Mouse (Mus musculus) gastrocnemius, postnatal 10 days (tissue): ENCODE data around the gene Insl6. TPM values are rescaled to one million over a fixed set of nuclear protein-coding genes. Genes with fewer than 3 reads are reported as not detected.

Experiments used
- DNase-seq: peaks from one replicate; pipeline ENCODE4 v3.0.0; 2021; ENCODE audit warnings: mixed read lengths
- long read RNA-seq, 2 experiments: library from polyadenylated mRNA; stranded (forward); transcript quantifications; one replicate each; pipeline ENCODE4 v2.0.0; 2021
- total RNA-seq, 2 experiments: library from RNA; stranded (reverse); gene quantifications; 2 replicates each; pipeline ENCODE4 v1.2.3; 2021

Gene Insl6
- total RNA-seq = 1 to 10 TPM in 1 of 2 experiments, under 1 TPM in 1; 0.65 to 1.2 TPM
- long read RNA-seq, experiment 1 = 0 reads
- long read RNA-seq, experiment 2 = 0 reads

DNA sequence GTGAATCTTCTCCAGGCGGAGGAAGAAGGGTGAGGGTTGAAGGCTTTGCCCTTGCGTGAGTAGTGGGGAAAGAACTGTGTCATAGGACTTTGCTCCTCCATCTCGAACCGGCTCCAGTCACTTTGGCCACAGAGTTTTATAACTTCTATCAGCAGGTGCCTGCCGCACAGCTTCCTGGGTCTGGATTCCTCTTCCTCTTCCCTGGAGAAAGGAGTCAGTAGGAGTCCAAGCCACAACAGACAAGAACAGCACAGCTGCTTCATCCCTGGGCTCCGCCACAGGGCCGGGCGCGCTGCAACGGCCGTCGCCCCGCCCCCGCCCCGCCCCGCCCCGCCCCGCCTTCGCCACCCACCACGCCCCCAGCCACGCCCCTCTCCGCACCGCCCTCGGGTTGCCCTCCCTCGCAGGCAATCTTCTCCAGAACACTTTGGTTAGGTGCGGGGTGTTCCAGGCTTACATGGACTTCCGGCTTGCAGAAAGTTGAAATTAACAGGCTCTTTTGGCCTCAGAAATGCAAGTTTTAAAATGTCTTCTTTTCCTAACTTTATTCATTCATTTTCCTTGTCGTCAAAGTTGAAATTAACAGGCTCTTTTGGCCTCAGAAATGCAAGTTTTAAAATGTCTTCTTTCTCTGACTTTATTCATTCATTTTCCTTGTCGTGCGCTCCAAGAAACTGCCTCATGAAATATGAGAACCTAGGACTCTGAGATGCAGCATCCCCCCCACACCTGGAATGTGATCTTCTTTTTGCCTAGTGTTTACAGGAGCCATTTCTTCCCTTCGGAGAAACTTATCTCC lies at the start of gene Insl6:
Gene Insl6 (minus strand): TSS at position 304 of the 799 bp plus-strand sequence.
- DNase-seq = peak; percentile 80

DNA sequence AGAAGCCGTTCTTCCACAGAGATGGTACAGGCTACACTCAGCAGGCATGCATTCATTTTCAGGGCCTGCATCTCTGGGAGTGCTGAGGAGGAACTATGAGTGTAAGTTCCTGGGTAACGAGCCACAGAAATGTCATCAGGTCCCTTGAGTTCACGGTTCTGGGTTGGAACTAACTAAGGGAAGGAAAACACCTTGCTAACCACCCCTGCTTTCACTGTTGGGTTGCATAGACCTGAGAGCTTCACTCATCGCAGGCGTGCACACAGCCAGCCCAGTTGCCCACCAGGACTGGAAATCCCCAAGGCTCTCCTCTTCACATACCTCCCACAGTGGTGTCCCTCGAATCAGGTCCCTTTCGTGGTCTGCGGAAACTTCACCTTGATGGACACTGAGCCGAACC lies 49.8 kb upstream of the Insl6 start:
- no peak for DNase-seq

DNA sequence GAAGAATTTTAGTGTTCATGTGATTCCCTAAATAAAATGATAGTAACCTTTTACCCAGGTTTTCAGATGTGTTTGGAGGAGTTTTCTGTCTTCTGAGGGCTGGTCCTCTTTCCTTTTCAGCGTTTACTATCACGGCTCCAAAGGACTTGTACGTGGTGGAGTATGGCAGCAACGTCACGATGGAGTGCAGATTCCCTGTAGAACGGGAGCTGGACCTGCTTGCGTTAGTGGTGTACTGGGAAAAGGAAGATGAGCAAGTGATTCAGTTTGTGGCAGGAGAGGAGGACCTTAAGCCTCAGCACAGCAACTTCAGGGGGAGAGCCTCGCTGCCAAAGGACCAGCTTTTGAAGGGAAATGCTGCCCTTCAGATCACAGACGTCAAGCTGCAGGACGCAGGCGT lies 48.3 kb upstream of the Insl6 start:
- DNase-seq = no peak

DNA sequence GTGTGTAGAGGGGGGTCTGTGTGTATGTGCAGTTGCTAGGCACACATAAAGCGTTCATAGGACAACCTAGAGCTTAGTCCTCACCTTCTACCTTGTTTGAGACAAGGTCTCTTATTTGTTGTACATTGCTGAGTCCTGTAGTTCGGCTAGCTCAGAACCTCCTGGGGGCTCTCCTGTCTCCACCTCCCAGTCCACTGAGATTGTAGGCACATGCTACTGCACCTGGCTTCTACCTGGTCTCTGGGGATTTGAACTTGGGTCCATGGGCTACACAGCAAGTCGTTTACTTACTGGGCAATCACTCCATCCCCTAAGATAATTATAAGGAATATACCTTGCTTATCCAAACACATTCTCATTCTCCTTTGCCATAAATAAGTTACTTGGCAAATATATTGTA lies 47.5 kb upstream of the Insl6 start:
- no peak for DNase-seq

DNA sequence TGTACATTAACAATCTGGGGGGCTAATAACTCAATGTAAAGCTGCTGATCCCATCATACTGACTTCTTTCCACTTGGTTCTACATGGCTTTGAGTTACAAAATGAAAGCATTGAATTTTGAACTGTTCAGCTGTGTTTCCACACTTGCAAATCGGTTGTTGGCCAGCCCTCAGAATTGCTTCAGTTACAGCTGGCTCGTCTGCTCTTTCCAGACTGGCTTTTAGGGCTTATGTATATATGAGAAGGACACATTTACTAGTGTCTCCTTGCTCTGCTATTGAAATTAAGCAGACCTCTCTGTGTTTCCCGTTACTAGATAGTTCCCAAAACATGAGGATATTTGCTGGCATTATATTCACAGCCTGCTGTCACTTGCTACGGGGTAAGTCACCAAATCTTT lies 47.0 kb upstream of the Insl6 start:
- DNase-seq = no peak

DNA sequence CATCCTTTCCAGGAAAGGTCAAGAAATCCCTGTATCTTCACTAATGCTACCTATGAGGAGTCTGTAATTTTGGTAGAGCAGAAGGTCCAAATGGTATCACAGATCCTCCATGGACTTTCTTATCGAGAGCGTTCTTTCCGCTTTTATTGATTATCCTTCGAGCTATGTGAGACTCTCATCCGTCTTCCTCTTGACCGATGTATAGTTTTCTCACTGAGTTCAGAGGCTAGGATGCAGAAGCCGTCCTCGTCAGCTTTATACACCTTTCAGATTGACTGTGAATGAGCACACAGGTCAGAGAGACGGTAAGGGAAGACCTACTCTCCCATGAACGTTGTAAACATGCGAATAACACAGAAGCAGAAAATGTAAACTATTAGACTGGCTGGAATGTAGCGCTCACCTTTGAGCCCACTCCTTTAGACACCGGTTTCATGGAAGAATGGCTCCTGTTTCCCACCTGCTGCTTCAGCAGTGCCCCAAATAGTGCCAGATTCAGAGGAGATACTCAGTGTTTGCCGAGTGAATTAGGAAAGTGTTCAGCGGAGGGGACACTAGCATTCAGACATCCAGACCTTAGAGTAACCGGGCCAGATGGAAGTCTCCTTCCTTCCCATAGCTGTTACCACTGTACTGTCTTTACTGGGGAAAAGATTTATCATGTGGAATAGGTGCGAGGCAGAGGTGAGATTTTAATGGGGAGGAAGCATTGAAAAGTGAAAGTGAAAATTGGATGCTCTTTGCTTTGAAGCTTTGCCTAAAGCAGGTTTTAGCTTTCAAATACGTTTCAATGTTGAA lies 46.3 kb upstream of the Insl6 start:
- DNase-seq = no peak

DNA sequence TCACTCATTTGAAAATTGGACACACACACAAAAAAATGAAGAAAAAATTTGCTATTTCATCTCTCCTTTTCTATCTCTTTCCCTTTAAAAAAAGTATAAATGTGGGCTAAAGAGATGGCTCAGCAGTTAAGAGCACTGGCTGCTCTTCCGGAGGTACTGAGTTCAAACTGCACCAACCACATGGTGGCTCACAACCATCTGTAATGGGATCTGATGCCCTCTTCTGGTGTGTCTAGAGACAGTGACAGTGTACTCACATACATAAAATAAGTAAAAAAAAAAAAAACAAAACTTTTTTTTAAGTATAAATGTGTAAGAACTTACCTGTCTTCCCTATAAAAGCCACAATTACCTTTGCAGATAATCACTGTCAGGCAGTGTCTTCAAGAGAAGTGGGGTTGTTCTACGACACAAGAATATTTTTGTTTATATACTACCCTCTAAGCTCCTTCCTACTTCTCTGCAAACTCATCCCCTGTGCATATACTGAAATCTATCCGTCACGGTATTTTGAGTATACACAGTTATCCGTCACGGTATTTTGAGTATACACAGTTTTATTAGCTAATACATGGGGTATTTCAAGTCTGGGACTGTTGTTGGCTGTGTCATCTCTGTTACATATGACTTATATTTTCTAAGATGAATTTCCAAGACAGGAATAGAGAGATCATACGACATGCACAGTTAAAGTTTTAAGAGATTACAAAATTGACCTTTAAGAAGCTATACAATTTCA lies 45.6 kb upstream of the Insl6 start:
- DNase-seq = no peak

DNA sequence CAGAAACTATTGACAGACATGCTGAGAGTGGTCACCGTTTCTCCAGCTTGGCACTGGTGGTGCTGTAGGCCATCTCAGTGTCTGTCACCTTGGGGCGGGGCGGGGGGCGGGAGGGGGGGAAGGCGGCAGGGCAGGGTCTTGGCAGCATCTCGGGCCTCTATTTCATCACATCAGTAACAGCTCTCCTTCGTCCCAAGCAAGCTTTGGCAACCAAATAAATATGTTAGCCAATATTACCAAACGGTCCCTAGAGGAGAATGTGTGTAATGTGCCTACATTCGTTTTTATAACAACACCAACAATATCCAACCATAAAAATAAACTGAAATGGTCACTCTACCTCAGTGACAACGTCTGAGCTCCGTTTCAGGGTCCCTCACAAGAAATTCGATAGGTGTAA lies 45.0 kb upstream of the Insl6 start:
- no peak for DNase-seq

DNA sequence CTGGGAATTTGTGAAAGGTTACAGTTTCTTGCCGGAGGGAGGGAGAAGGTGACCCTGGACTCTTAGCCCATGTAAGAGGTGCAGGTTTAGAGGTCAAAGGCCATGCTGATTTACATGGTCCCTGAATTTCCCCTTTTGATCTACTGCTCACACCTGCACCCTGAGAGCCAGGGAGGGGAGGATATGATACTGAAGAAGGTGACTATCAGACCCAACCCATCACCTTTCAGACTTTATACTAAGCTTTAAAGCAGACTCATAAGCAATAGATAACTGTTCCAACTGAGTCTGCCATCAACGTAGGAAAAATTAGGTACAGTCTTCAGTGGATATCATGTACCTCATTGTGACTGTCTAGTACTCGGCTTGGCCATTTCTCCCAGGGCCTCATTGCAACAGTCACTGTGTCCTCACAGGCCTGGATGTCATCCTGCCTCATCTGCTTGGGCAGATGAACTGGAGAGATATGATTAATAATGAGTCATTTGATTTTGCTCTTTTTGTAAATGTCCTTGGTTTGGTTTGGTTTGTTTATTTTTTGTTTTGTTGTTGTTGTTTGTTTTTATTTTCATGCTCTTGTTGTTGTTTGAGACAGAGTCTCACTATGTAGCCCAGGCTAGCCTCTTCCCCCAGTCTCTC lies 43.6 kb upstream of the Insl6 start:
- no peak for DNase-seq

DNA sequence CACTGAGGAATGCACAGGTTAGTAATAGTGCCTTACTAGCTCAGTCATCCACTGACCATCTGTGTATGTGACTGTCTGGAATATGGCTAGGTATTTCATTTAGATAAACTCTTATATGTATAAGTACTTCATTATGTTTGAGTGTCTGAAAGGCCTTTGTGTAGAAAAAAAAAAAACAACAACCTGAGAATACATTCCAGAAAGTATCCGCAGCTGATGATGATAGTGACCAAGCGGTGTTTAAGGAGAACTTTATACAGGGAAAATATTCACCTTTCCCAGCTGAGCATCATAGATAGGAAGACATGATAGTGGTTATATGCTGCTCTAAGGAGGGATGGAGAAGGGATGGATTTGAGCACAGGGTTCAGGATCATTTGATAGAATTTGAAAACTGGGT lies 42.9 kb upstream of the Insl6 start:
- DNase-seq = no peak

DNA sequence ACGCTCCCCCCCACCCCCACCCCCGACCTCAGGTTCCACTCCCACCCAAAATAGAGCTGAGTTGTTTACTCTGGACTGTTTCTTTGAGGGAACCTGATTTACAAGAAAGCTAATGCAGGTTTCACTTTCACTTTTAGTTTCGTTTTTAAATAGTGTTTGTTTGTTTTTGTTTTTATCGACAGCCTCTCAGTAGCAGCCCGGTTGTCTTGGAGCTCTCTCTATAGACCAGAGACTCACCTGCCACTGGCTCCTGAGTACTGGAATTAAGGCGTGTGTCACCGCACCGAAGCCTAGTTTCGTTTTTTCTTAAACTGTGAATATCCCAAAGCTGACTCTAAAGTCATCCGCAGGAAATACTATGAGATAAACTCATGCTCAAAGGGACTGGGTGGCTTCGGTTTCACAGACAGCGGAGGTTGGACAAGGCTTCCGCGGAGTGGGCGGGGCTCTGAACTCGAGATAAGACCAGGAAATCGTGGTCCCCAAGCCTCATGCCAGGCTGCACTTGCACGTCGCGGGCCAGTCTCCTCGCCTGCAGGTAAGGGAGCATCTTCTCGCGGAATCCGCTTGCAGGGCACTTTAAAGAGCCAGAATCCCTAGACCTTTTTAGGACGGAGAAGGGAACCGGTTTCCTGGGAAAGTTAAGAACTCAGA lies 41.9 kb upstream of the Insl6 start, which contains the start of the genes Plgrkt and Cd274:
Gene Plgrkt (minus strand): TSS at position 422 of the 654 bp plus-strand sequence.
Gene Cd274 (plus strand): TSS at position 487 of the 654 bp plus-strand sequence.
- DNase-seq = peak; percentile 65

DNA sequence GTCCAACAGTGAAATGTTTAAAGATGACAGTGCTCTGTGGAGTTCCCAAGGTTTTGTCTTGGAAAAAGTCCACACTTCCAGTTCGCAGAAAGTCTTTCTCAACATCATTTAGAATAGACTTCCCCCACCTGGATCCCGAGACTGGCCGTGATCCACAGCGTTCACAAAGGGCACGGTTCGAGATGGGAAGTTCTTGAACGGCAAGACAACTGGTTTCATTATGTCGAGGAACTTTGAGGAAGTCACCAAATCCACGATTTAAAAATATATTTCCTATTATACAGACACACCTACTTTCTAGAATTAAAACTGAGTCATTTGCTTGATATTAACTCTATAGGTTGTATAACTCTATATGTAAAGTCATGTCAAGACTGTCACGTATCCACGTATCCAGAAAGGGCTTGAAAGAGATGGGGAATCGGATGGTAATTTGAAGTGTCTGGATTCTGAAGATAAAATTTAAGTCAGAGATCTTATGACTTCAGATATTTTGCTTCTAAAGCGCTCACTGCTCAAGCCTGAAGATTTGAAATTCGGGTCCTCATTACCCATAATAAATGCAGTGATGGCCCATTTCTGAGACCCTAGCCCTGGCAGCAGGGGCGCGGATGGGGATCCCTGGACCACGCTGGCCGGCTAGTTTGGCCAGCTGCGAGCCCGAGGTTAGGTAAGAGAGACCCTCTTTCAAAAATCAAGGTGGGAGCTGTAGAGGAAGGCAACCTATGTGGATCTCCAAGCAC lies 41.2 kb upstream of the Insl6 start:
- no peak for DNase-seq

DNA sequence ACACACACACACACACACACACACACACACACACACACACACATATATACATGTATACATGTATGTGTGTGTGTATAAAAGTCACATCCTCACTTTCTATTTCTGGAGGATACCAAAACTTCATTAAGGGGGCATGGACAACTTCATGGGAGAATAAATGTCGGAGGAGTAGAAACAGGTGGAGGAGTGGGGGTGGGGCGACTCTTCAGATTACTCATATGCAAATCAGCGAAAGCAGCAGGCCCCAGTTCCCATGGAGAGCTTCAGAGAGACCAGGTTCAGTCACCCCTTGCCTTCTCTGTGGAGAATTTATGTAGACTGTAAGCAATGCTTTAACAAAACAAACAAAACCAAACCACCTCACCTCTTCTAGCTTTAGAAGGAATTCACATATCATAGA lies 39.9 kb upstream of the Insl6 start:
- DNase-seq = no peak

DNA sequence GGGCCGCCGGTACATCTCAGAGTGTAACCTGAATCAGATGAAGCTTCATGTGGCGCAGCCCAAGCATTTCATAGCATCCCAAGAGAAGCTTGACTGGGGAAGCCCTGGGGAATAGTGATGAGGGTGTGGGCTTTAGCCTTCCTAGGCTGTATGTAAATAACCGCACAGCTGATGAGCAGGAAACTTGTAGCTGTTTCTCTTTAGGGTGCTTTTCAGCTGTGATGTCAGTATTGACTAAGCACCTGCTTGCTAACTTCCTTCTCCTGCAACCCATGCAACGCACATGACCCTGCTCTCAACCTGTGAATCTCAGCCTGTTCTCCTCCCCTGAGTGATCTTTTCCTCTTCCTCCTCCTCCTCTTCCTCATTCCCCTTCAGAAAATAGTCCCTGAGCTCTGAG lies 38.9 kb upstream of the Insl6 start:
- no peak for DNase-seq

DNA sequence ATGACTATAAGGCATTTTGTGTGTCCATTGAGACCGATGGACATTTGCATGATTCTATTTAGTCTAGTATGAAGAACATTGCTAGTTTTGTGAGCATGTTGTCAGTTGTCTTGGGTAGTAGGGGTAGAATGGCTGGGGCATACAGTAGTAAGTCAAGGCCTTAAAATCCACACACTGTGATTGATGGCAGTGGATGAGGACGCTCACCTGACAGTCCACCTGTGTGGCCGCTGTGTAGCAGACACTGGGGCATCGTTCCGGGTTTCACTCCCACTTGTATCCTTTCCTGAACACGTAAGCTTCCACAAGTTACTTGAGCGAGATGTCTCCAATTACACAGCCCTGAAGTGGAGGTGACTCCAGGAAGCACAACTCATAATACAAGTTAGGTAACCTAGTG lies 38.4 kb upstream of the Insl6 start:
- no peak for DNase-seq

DNA sequence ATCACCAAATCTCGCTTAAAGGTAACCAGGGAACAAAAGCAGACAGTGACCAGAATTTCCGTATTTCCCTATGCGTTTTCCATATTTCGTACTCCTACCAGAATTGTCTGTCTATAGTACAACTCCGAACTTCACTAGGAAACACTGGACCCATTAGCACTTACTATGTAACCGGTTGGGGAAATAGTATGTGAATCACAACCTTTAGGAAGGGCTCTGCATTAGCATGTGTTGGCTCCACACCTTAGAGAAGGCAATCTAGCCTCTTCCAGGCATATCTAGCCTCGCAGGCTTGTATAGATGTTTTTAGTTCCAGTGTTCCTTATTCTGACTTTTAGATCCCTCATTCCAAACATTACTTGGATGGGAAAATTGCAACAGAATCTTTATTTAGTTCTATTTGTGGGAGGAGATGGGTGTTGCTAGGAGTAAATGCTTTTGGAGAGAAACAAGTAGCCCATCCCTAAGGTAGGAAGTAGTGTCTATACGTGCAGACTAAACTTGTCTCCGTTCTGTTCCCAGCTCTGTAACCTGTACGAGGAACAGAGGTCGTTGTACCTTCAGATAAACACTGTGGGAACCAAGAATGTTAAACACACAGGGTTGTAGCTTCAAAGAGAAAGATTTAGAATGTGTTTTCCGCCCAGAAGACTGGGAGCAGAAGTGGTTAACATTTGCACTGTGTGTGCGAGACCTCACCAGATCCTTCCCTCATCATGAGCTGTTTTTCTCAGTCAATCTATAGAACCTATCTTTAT lies 37.2 kb upstream of the Insl6 start:
- no peak for DNase-seq

DNA sequence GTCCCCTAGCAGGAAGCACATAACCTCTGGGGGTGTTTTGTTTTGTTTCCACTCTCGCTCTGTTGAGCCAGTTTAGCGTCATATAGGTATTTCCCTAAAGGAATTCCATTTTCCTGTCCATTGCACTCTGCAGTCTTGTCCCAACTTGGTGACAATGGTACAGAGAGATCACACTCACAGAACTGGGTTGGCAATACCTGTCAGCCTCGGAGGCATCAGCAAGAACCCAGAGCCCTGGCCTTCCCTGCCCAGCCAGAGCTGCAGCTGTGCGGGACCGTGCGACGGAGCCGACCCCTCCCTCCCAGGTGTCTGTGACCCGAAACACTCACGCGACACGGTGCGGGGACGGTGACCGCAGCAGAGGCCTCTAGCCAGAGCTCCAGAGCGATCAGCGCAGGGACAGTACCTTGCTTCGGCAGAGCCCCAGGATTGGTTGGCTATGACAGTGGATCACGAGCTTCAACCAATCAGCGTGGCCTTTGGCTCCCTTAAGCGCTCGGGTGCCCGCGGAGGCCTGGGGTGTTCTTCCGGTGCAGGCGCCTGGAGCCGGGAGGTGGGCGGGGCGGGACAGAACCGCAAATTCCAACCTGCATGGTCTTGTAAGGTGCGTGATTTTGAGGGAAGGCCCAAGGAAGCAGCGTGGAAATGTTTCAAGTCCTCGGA lies 36.4 kb upstream of the Insl6 start:
- peak; percentile 82 for DNase-seq

DNA sequence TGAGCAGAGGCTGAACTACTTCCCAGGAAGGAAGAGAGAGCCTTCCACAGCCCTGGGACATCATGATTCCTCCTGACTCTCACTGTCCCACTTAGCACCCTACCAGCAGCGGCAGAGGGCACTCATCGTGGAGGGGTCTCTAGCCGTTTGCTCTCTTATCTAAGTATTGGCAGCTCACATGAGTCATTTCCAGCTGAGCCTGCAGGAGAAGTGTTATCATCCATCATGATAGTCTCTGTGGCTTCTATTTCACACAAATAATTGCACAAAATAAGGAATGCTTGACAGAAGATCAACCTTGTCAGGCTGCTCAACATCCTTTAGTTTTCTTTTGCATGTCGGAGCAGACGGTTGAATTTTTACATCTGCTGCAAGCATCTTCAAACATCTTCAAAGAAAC lies 35.1 kb upstream of the Insl6 start:
- DNase-seq = no peak

DNA sequence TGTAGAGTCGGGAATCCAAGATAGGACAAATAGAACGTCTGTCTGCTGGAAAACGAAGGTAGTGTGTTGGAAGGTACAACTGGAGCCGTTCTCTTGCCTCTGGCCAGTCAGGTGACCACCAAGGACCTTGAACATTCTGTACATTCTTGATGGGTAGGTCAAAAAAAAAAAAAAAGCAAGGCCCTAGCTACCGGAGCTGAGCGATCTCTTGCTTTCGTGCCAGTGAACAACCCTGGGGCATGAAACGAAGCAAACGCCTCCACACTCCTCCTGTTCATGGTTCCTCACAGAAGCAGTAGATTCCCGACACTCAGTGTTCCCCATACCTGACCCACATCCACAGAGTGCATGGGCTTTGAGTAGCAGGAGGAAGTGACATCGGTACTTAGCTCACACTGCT lies 31.1 kb upstream of the Insl6 start:
- no peak for DNase-seq
